Mouse (Mus musculus): ENCODE data around the gene Il18rap.

DNA sequence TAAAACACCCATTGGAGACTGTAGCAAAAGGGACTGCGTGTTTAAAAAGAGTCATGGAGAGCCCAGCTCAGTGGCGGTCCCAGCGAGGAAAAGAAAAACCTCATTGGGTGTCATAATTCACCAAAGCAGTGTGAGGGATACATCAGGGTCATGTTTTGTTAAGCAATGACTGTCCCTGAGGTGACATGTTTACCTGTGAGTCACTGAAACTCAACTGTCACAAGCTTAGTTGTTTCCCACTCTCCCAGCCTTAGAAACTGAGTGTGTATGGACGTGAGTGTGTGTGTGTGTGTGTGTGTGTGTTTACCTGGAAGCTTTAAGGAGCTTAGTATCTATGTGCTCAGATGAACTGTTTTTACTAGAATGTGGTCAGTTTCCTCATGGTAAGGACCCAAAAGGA lies 47.9 kb upstream of the Il18rap start:
- TF ChIP-seq CTCF (IDR thresholded peaks at IDR 0.05; ENCODE audit: low read depth, low read length): no peak
- TF ChIP-seq POLR2A (IDR thresholded peaks at IDR 0.05; ENCODE audit: borderline replicate concordance, low read depth, low read length): no peak

Measured in bone marrow macrophage, adult 2 months (primary cell).